Mouse (Mus musculus) cerebral cortex, adult 2 months (tissue): Measurements from ENCODE around the gene Mog.

Source experiments
- WGBS: fragments of 180-500 bp; shearing (Covaris S2); methylation state at CpG from one replicate; pipeline ENCODE4 v1.1.7; 2018; 5-methylcytosine and 5-hydroxymethylcytosine counted together

Gene Mog

GRCm38 (mm10) chr17:37045611-37046311, 22.6 kb upstream of the Mog start, which contains the start of gene Gabbr1:
Gene Gabbr1, plus strand, starts transcription at chr17:37045966.
- WGBS, result under 1% methylated on average over 47 of the region's 55 CpGs

GRCm38 (mm10) chr17:37044651-37045244, 21.6 kb upstream of the Mog start:
- 42% methylated on average over 7 of the region's 7 CpGs for WGBS

- WGBS, result 52% methylated on average over 2 of the region's 2 CpGs
Observed at GRCm38 (mm10) chr17:37039127-37039894, 16.1 kb upstream of the Mog start.

- WGBS, result 56% methylated on average over 8 of the region's 8 CpGs
Observed at GRCm38 (mm10) chr17:37029162-37029561, 6.0 kb upstream of the Mog start.

- under 1% methylated on average over 14 of the region's 14 CpGs for WGBS
Observed at GRCm38 (mm10) chr17:37028683-37029120, 5.5 kb upstream of the Mog start.

- 9% methylated on average over 10 of the region's 10 CpGs for WGBS
Observed at GRCm38 (mm10) chr17:37028212-37028611, 5.0 kb upstream of the Mog start.

GRCm38 (mm10) chr17:37027486-37027885, 4.3 kb upstream of the Mog start:
- WGBS, result 96% methylated on average over 4 of the region's 4 CpGs

- WGBS, result 71% methylated on average over 2 of the region's 2 CpGs
Observed at GRCm38 (mm10) chr17:37026425-37026824, 3.2 kb upstream of the Mog start.

GRCm38 (mm10) chr17:37019242-37019641, 4.0 kb downstream of the Mog start:
- WGBS, result 35% methylated on average over 5 of the region's 5 CpGs

- WGBS, result 34% methylated on average over 3 of the region's 3 CpGs
Observed at GRCm38 (mm10) chr17:37018328-37018727, 4.9 kb downstream of the Mog start.

GRCm38 (mm10) chr17:37012141-37012540, 11.1 kb downstream of the Mog start:
- 81% methylated on average over 5 of the region's 5 CpGs for WGBS

GRCm38 (mm10) chr17:37011719-37012118, 11.5 kb downstream of the Mog start:
- WGBS, result 66% methylated on average over 3 of the region's 3 CpGs

- whole genome bisulfite sequencing, result 93% methylated on average over 17 of the region's 17 CpGs
Observed at GRCm38 (mm10) chr17:37009460-37010042, 13.6 kb downstream of the Mog start.

- 87% methylated on average over 6 of the region's 6 CpGs for WGBS
Observed at GRCm38 (mm10) chr17:37008161-37008560, 15.0 kb downstream of the Mog start.

- WGBS, result 34% methylated on average over 4 of the region's 4 CpGs
Observed at GRCm38 (mm10) chr17:37003366-37003765, 19.8 kb downstream of the Mog start.

GRCm38 (mm10) chr17:37002364-37003330, 20.6 kb downstream of the Mog start:
- 1% methylated on average over 49 of the region's 49 CpGs for WGBS

- WGBS, result 90% methylated on average over 7 of the region's 7 CpGs
Observed at GRCm38 (mm10) chr17:37000863-37001262, 22.3 kb downstream of the Mog start, which contains the start of gene Zfp57. Gene Zfp57, plus strand, starts transcription at chr17:37001163.

GRCm38 (mm10) chr17:36998477-36998876, 24.7 kb downstream of the Mog start:
- 79% methylated on average over 2 of the region's 2 CpGs for WGBS

- WGBS, result 34% methylated on average over 7 of the region's 7 CpGs
Observed at GRCm38 (mm10) chr17:36997033-36997735, 26.0 kb downstream of the Mog start.

GRCm38 (mm10) chr17:36995448-36995847, 27.8 kb downstream of the Mog start:
- 49% methylated on average over 3 of the region's 3 CpGs for WGBS
